Mouse (Mus musculus) left cerebral cortex, adult 9 months (tissue): ENCODE measurements around the gene Gng7.
"Not testable (repeated sequence)": the region's sequence is repeated elsewhere in the genome, so short reads cannot be mapped to it uniquely, and the experiment has no call there.

Source experiments
- DNase-seq, 2 experiments: peaks; one replicate each; pipeline ENCODE4 v3.0.0; 2022; ENCODE audit warnings: low spot score in 2 of 2

The Gng7 gene

DNA sequence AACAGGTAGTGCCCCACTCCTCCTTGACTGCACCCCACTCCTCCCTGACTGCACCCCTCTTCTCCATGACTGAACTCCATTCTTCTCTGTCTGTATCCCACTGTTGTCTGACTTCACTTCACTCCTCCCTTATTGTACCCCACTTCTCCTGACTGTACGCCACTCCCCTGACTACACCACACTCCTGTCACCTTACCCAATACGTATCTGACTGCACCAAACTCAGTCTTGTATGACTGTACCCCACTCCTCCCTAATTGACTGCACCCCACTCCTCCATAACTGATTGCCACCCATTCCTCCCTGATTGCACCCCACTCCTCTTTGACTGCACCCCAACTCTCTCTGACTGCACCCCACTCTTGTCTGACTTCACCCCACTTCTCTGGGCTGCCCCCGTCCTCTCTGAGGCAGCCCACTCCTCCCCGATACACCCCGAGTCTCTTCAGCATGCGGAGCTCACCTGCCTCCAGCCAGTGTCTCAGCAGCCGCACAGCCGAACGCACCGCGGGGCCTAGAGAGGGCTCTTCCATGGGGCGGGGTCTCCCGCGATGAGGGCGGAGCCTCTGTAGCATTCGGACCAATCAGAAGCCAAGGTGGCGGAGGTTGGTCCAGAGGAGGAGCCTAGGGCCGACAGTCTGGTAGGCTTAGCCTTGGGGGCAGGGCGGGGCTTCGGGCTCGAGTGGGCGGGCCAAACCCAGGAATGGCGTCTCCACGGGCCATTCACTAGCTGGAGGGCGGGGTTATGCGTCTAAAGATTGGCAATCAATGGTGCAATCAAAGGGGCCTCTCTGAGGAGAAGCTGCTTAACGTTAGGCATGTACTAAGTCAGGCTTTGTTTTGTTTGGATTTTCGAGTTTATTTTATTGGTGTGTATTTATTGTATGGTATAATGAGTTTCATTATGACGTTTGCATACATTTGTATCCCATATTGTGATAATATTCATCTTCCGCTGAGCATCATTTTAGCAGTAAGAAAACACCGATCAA lies at the start of gene Gng7:
Gng7 (minus strand) TSS at position 553 of the 992 bp plus-strand sequence.
- peak; percentile 96 to 98 for DNase-seq

DNA sequence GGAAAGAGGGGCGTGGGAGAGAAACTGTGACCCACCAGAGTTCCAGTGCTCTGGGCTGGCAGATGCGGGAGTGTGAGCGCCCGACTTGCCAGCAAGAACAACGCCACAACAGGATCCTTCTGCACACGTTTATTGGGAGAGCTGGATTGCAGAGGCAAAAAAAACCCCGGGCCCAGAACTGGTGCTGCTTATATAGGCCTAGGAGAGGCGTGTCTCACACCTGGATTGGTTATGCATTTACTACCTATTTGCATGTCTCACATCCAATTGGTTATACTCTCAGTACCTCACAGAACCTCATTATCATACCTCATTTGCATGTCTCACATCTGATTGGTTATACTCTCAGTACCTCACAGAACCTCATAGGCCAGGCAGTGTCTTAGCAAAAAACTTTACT lies 49.8 kb upstream of the Gng7 start:
- DNase-seq: not testable (repeated sequence)

DNA sequence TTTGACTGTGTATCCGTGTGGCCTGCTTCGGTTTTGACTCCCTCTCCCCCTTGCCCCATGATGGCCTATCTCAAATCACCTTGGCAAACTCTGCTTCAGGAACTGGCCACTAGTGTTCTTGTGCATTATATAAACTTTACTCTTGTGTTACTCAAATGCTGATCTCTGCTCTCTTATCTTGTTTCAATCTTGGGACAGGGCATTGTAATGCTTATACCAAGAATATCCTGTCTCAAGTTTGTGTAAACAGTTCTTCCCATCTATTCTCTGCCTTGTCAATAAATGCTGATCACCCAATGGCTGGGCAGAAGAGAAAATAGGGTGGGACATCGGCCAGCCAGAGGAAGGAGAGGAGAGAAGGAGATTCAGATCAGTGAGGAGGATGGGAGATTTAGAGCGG lies 48.0 kb upstream of the Gng7 start:
- no peak for DNase-seq

DNA sequence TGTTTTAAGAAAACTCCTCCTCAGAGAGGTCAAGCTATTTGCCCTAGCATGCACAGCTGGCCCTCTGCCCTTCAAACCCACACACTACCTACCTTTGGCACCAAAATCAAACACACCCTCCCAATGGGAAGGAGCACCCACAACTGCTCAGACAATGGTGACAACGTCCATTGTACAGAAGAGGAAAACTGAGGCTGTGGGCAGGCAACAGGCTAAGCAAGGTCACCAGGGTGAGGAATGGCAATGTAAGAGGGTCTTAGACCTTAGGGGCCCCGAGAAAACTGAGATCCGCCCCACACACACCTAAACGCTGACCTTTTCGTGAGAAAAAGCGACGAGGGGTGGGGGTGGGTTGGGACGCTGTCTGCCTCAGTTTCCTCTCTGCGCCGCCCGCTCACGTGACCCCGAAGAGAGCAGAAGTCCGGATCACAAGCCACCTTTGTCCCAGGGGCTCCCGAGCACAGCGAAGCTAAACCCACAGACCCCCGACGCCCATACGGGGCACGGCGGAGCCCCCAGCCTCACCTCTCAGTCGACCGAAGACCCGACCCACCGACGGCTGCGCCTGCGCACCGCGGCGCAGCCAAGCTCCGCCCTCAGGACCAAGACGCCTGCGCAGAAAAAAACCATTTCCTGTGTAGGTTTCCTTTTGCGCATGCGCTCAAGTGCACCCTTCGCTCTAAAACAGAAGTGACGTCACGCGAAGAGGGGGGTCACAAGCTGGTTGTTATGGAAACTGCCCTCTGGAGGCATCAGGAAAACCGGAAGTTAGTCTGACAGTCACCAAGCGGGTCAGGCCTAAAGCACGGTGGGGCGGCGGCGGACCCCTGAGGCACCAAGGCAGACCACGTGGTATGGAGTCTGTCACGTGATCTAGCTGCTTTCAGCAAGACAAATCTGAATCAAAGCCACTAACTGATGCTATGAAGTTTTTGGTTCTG lies 45.1 kb upstream of the Gng7 start, which contains the start of gene Sgta:
Sgta (minus strand) TSS at position 579 of the 941 bp plus-strand sequence.
- peak; percentile 100 for DNase-seq

DNA sequence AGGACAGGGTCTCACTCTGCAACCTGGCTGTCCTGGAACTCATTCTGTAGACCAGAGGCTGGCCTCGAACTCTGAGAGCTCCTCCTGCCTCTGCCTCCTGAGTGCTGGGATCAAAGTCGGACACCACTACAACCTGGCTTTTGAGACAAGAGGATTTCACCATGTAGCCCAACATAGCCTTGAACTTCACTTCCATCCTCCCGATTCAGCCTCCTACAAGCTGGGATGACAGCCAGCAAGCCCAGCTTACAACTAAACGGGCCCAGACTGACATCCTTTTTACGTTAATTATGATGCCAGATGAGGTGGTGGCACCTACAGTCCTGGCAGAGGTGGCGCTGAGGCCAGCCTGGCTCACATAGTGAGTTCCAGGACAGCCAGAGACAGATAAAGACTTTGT lies 44.2 kb upstream of the Gng7 start:
- no peak for DNase-seq

DNA sequence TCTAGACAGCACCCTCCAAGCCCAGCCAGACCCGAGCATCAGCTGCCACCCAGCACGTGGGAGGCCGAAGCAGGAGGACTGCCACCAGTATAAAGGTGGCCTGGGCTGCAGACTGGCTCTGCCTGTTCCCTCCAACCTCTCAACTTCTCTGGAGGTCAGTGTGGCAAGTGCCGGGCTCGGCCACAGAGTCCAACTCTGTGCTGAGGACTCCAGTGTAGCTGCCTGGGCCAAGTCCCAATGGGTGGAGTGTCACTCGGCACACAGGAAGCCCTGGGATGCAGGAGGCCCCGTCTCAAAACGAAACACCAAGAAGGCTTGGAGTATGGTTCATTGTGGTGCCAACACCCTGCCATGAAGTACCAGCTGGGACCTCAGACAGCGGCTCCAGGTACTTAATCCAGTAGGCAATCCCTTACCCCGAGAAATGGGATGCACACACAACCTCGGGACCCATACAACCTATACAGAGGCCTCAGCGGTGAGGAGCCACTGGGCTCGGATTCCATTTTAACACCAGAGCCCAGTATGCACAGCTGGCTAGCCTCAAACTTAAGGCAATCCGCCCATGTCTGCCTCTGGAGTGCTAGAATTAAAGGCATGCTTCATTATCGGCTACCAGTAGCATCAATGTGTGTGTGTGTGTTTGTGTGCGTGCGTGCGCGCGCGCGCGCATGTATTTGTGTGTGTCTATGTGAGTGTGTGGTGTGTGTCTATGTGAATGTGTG lies 42.8 kb upstream of the Gng7 start:
- no peak for DNase-seq

DNA sequence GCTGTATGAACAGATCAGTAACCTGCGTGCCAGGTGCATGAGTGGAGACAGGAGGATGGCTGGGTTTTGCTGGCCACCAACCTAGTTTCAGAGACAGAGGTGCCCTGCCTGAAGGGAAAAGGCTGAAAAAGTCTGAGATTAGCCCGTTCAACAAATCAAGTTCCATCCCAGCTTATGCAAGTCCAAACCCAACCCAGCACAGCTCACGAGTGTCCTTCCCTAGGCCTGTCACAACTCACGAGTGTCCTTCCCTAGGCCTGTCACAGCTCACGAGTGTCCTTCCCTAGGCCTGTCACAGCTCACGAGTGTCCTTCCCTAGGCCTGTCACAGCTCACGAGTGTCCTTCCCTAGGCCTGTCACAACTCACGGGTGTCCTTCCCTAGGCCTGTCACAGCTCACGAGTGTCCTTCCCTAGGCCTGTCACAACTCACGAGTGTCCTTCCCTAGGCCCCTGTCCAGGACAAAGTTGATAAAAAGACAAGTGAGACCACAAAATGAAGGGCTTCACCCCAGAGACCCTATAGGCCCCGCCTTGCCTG lies 41.1 kb upstream of the Gng7 start:
- DNase-seq: not testable (repeated sequence)

DNA sequence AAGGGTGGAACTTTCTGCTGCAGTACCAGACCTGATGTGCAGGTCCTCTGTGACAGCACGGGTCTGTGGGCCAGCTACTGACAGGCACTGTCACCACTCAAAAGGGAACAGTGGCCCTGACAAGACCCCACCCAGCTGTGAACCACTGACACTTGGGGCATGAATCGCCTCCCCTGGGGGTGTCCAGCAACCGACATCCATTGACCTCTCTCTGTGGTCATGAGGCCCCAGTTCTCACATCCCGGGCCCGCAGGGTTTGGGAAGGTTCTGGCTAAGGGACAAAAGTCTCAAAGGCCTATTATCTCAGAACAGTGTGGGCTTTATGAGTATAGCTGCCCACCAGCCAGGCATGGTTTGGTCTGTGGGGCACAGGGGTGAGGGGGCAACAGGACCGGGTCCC lies 40.4 kb upstream of the Gng7 start:
- DNase-seq: no peak

DNA sequence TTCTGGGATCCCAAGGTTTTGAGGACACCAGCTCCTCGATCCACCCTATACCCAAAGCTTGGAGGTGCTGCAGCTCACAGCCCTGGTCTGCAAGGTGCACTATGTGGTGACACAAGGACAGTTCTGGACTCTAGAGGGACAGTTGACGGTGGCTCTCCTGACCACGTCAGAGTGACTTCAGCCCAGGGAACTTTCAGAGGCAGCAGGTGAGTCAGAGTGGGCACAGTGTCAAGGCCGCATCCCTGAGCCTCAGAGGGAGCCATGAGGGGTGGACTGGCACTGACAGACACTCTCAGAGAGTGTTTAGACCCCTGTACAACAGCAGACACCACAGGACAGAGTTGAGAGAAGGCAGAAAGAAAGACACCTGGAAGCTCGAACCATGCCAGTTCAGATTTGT lies 37.8 kb upstream of the Gng7 start:
- DNase-seq: no peak

DNA sequence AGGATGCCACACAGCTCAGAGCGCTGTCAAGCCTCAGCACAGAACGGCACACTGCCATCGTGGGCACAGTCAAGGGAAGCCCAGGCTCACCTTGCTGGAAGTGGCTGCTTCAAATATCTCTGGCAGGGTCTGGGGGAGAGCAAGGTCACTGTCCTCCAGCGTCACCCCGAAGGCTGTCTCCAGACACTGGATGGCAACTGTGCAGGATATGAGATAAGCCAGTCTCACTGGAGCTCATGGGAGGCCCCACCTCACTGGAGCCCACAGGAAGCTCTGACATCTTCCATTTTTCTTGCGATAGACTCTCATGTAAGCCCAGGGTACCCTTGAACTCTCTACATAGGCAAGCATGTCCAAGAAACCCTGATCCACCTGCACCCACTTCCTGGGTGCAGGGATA lies 36.4 kb upstream of the Gng7 start:
- no peak for DNase-seq

DNA sequence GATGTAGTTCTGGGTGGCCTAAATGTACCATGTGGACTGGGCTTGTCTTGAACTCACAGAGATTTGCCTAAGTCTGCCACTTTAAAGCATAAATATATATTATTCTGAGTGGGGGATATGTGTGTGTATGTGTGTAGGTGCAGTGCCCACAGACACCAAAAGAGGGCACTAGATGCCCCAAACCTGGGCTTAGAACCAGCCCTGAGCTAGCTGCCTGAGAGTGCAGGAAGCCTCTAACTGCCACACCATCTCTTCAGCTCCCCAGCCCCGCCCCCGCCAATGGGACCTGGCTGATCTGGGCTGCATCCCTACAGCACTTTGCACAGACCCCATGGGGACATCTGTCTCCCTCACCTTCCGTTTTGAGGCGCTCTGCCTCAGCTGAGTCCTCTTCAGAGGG lies 35.9 kb upstream of the Gng7 start:
- DNase-seq: no peak

DNA sequence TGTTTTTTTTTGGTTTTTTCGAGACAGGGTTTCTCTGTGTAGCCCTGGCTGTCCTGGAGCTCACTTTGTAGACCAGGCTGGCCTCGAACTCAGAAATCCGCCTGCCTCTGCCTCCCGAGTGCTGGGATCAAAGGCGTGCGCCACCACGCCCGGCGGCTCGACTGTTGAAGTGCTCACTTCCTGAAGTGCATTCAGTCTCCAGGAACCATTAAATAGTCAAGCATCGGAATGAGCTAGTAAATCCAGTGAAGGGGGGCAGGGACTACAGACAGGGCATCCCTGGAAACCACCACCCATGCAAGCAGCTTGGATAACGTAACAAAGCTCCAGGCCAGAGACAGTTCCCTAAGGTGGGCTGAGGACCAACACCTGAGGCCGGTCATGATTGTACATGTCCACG lies 30.5 kb upstream of the Gng7 start:
- DNase-seq: not testable (repeated sequence)

DNA sequence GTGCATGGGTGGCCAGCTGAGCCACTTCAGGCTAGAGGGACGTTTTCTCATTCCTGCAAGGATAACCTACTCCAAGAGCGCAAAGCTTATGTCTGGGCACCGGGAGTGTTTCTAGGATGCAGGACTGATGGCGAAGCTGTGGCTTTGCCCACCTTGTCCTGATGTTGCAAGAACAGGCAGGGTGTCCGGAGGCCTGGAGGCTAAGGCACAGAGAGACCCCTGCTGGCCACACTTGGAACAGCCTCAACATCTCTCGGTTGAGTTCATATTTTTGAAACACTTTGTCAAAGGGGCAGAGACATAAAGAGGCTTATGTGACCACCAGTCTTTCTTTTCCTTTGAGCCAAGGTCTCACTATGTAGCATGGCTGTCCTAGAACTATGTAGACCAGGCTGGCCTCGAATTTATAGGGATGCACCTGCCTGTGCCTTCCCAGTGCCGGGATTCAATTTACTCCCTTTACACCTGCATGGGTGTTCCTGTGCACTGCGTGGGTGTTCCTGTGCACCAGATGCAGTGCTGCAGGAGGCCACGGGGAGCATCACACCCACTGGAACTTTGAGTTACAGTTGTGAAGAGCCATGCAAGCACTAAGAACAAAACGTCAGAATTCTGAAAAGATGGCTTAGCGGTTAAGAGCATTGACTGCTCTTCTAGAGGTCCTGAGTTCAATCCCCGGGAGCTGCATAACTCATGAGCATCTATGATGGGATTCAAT lies 26.9 kb upstream of the Gng7 start:
- peak in 1 of 2 experiments; percentile 80 for DNase-seq

DNA sequence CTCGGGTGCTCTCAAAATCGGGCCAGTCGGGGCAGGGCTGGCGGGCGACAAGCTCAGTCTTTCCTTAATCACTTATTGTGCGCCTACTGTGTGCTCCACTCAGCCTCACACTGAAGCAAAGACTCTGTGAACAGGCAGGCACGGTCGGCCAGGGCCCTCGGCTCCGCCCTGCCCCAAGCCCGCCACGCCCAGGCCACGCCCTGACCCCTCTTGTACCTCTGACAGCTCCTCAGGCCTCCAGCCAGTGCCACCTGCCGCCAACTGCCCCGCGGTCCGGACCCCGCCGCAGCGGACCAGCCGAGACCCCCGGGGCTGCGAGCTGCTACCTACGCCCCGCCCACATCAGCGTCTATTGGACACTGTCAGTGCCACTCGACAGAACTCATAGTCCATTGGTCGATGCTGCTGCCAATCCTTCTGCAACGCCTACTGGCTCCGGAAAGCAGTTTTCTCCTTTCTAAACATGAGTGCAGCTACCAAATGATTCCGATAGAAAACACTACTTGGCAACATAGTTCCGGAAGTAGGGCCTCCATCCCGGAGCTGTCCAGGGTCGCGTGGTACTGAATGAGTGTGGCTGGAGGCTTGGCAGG lies 22.3 kb upstream of the Gng7 start, which contains the start of gene Slc39a3:
Slc39a3 (minus strand) TSS at position 439 of the 593 bp plus-strand sequence.
- DNase-seq: peak; percentile 94 to 99

DNA sequence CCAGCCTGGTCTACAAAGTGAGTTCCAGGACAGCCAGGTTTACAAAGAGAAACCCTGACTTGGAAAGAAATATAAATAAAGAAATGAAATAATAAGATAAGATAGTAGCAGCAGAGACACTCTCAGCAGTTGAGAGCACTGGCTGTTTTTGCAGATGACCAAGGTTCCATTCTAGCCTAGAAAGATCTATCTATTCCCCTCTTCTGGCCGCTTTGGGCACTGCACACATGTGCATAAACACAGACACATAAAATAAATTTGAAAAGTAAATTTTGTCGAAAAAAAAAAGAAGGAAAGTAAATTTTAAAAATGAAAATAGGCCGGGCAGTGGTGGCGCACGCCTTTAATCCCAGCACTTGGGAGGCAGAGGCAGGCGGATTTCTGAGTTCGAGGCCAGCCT lies 21.5 kb upstream of the Gng7 start:
- DNase-seq: no peak

DNA sequence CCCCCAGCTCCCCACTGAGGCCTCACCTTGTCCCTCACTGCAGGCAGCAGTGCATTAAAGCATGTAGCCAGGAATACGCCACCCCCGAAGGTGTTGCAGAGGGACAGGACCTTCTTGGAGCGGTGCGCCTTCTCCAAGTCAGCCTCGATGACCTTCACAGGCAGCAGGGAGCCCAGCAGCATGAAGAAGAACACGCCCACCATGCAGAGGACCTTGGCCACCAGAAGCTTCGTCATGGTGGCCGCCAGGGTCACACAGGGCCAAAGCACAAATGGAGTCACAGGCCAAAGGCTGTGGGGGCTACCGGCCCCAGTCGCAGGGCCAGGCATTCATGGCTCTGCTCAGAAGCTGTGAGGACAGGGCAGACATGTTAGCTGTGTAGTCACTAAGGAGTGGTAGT lies 18.8 kb upstream of the Gng7 start:
- no peak for DNase-seq

DNA sequence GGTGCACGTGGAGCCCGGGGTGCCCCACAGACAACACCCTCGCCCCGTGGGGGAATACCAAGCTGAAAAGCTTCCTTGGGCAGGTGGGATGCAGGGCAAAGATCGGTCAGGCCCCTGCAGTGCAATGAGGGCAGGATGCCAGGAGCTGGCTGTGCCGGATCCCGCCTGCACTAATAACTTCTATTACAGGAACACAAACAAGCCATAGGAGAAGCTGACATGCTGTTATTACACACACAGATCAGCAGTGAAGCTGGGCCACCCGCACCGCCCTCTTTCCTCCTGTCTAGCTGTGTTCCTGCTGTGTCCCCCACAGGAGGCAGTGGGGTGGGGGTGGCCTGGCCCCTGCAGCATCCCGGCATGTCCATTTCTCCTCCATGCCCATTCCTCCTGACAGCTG lies 14.3 kb upstream of the Gng7 start:
- DNase-seq: no peak

DNA sequence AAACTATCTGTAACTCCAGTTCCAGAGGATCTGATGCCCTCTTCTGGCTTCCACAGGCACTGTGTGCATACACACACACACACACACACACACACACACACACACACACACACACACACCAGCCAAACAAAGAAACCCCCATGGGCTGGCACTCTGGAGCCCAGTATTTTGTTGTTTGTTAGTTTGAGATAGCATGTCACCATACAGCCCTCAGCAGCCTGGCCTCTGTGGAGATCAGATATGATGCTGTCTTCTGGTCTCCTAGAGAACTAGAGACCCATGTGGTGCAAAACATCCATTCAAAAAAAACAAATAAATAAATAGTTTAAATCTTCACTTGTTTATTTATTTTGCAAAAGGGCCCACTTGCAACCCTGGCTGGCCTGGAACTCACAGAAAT lies 13.5 kb upstream of the Gng7 start:
- DNase-seq: no peak

DNA sequence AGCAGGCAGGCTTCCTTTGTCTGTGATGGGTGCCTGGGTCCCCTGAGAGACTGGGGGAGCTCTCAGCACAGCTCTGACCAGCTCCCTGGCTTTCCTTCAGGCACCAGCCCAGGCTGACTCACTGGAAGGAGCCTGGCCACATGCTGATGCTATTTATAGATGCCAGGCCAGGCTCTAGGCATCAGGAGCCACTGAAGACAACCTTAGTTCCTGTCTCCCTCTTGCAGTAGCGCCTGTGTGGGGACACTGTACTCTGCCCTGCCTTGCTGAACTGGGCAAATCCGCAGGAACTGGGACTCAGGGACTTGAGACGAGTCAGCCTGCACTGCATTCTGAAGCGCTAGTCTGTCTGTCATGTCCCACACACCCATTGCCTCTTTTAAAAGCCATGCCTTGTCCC lies 12.6 kb upstream of the Gng7 start:
- no peak for DNase-seq

DNA sequence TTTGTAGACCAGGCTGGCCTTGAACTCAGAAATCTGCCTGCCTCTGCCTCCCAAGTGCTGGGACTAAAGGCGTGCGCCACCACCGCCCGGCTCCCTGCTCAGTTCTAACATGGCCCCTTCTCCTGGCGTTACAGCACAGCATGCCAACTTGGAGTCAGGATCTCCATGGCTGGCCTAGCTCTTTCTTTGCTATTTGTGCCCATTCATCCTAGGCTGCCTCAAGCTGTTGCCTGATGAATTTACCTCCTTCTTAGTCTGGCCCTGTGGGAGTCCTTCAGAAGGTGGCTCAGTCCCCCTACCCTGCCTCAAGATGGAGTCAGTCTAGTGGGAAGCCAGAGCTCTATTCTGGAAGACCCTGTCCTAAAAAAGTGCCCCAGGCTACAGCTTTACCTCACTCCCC lies 12.1 kb upstream of the Gng7 start:
- DNase-seq: no peak
